Mouse (Mus musculus): ENCODE measurements at regions not wholly inside any gene's neighbourhood (a gene's known extent, or its start where the extent isn't known, plus 50 kb on each side); places are given as distances from the start of the nearest gene placed in this dataset.
"Not testable (repeated sequence)": the region's sequence is repeated elsewhere in the genome, so short reads cannot be mapped to it uniquely, and the experiment has no call there.

- H3K27ac ChIP-seq; H3K4me1 ChIP-seq; H3K9me3 ChIP-seq; H3K27me3 ChIP-seq; H3K4me3 ChIP-seq; H3K4me2 ChIP-seq (replicated peaks); H3K9ac ChIP-seq; ATAC-seq (ENCODE audit: low FRiP score, low read depth); H3K36me3 ChIP-seq: not testable (repeated sequence)
- 63% methylated on average over 2 of the region's 3 CpGs for WGBS
These were observed 231.1 kb upstream of the Olfr1507 start for GRCm38 (mm10) chr14:52726680-52727079.

GRCm38 (mm10) chr14:52724988-52725387, 229.4 kb upstream of the Olfr1507 start:
- ATAC-seq (ENCODE audit: low FRiP score, low read depth); H3K4me3 ChIP-seq; H3K4me2 ChIP-seq (replicated peaks); H3K9ac ChIP-seq; H3K36me3 ChIP-seq; H3K27ac ChIP-seq; H3K9me3 ChIP-seq; H3K4me1 ChIP-seq; H3K27me3 ChIP-seq: not testable (repeated sequence)
- WGBS, result 81% methylated on average over 1 of the region's 1 CpGs

GRCm38 (mm10) chr14:52720640-52721039, 225.1 kb upstream of the Olfr1507 start:
- 90% methylated on average over 9 of the region's 9 CpGs for WGBS
- no peaks in the 10 kb centered on the region for H3K4me1 ChIP-seq
- no peak overlapping the region for H3K9ac ChIP-seq
- no peak overlapping the region for H3K4me2 ChIP-seq (replicated peaks)
- ATAC-seq (ENCODE audit: low FRiP score, low read depth), result no peak
- H3K4me3 ChIP-seq, result no peak overlapping the region
- no peak overlapping the region for H3K27ac ChIP-seq
- H3K36me3 ChIP-seq, result no peaks in the 10 kb centered on the region
- H3K27me3 ChIP-seq, result no peaks in the 10 kb centered on the region
- 0 out of 2 replicates have a peak, but pooled peaks cover 5% of the 10 kb centered on the region for H3K9me3 ChIP-seq

GRCm38 (mm10) chr14:52700851-52701250, 205.3 kb upstream of the Olfr1507 start:
- not testable (repeated sequence) for H3K9me3 ChIP-seq; H3K4me3 ChIP-seq; H3K9ac ChIP-seq; H3K27ac ChIP-seq; H3K4me2 ChIP-seq (replicated peaks); H3K4me1 ChIP-seq; H3K27me3 ChIP-seq; H3K36me3 ChIP-seq; ATAC-seq (ENCODE audit: low FRiP score, low read depth)
- 100% methylated on average over 1 of the region's 1 CpGs for WGBS

GRCm38 (mm10) chr14:52683636-52684035, 188.1 kb upstream of the Olfr1507 start:
- not testable (repeated sequence) for H3K4me2 ChIP-seq (replicated peaks); H3K27ac ChIP-seq; H3K9me3 ChIP-seq; ATAC-seq (ENCODE audit: low FRiP score, low read depth); H3K36me3 ChIP-seq; H3K27me3 ChIP-seq; H3K4me1 ChIP-seq; H3K4me3 ChIP-seq; H3K9ac ChIP-seq
- WGBS, result no CpG with 5 or more reads among the region's 1 CpGs

GRCm38 (mm10) chr14:52654355-52654754, 158.8 kb upstream of the Olfr1507 start:
- 60% methylated on average over 6 of the region's 6 CpGs for WGBS
- no peak overlapping the region for H3K4me2 ChIP-seq (replicated peaks)
- ATAC-seq (ENCODE audit: low FRiP score, low read depth), result no peak

GRCm38 (mm10) chr14:52638179-52638578, 142.6 kb upstream of the Olfr1507 start:
- 73% methylated on average over 2 of the region's 2 CpGs for WGBS
- Histone ChIP-seq H3K4me2 (replicated peaks) (no peak overlapping the region), H3K4me3 (no peak overlapping the region), H3K27ac (no peak overlapping the region), H3K36me3 (no peaks in the 10 kb centered on the region), H3K27me3 (no peaks in the 10 kb centered on the region), H3K9me3 (peaks cover 8% of the 10 kb centered on the region; the same call in 1 of the 2 replicates), H3K9ac (no peak overlapping the region), H3K4me1 (no peaks in the 10 kb centered on the region)
- no peak for ATAC-seq (ENCODE audit: low FRiP score, low read depth)

More at GRCm38 (mm10) chr14:52654355-52654754, 158.8 kb upstream of the Olfr1507 start:
- no peaks in the 10 kb centered on the region for H3K4me1 ChIP-seq
- H3K9me3 ChIP-seq, result peaks cover 11% of the 10 kb centered on the region
- H3K4me3 ChIP-seq, result no peak overlapping the region
- H3K36me3 ChIP-seq, result no peaks in the 10 kb centered on the region
- no peaks in the 10 kb centered on the region for H3K27me3 ChIP-seq
- H3K27ac ChIP-seq, result no peak overlapping the region
- H3K9ac ChIP-seq, result no peak overlapping the region

- ATAC-seq (ENCODE audit: low FRiP score, low read depth), result no peak
- WGBS, result 36% methylated on average over 4 of the region's 4 CpGs
These were observed 126.6 kb upstream of the Olfr1507 start for GRCm38 (mm10) chr14:52622184-52622583.

GRCm38 (mm10) chr14:52580319-52580718, 84.8 kb upstream of the Olfr1507 start:
- Histone ChIP-seq H3K9me3 (0 out of 2 replicates have a peak, but pooled peaks cover 2% of the 10 kb centered on the region), H3K9ac (no peak overlapping the region), H3K27me3 (no peaks in the 10 kb centered on the region), H3K4me1 (no peaks in the 10 kb centered on the region), H3K36me3 (no peaks in the 10 kb centered on the region), H3K27ac (no peak overlapping the region), H3K4me2 (replicated peaks) (no peak overlapping the region), H3K4me3 (no peak overlapping the region)
- 41% methylated on average over 3 of the region's 3 CpGs for WGBS
- no peak for ATAC-seq (ENCODE audit: low FRiP score, low read depth)

More at GRCm38 (mm10) chr14:52622184-52622583, 126.6 kb upstream of the Olfr1507 start:
- Histone ChIP-seq H3K4me2 (replicated peaks) (no peak overlapping the region), H3K4me3 (no peak overlapping the region), H3K9me3 (no peaks in the 10 kb centered on the region), H3K27me3 (no peaks in the 10 kb centered on the region), H3K27ac (no peak overlapping the region), H3K4me1 (no peaks in the 10 kb centered on the region), H3K36me3 (no peaks in the 10 kb centered on the region), H3K9ac (no peak overlapping the region)

GRCm38 (mm10) chr14:52566920-52567319, 71.4 kb upstream of the Olfr1507 start:
- H3K4me3 ChIP-seq, result no peak overlapping the region
- no peaks in the 10 kb centered on the region for H3K36me3 ChIP-seq
- no peaks in the 10 kb centered on the region for H3K9me3 ChIP-seq
- H3K4me1 ChIP-seq, result no peaks in the 10 kb centered on the region
- 81% methylated on average over 5 of the region's 5 CpGs for WGBS
- H3K4me2 ChIP-seq (replicated peaks), result no peak overlapping the region
- H3K27ac ChIP-seq, result no peak overlapping the region
- no peak for ATAC-seq (ENCODE audit: low FRiP score, low read depth)
- no peaks in the 10 kb centered on the region for H3K27me3 ChIP-seq
- no peak overlapping the region for H3K9ac ChIP-seq

GRCm38 (mm10) chr14:52565606-52566005, 70.1 kb upstream of the Olfr1507 start:
- H3K4me1 ChIP-seq, result no peaks in the 10 kb centered on the region

GRCm38 (mm10) chr14:52556340-52556739, 60.8 kb upstream of the Olfr1507 start:
- 93% methylated on average over 13 of the region's 13 CpGs for WGBS
- H3K4me3 ChIP-seq; H3K27me3 ChIP-seq; H3K9me3 ChIP-seq; H3K36me3 ChIP-seq; H3K4me1 ChIP-seq; H3K9ac ChIP-seq; H3K4me2 ChIP-seq (replicated peaks); ATAC-seq (ENCODE audit: low FRiP score, low read depth); H3K27ac ChIP-seq: not testable (repeated sequence)

More at GRCm38 (mm10) chr14:52565606-52566005, 70.1 kb upstream of the Olfr1507 start:
- Histone ChIP-seq H3K9me3 (no peaks in the 10 kb centered on the region), H3K27me3 (no peaks in the 10 kb centered on the region), H3K9ac (no peak overlapping the region), H3K36me3 (no peaks in the 10 kb centered on the region), H3K4me2 (replicated peaks) (no peak overlapping the region), H3K4me3 (no peak overlapping the region), H3K27ac (no peak overlapping the region)
- WGBS, result 53% methylated on average over 4 of the region's 4 CpGs
- ATAC-seq (ENCODE audit: low FRiP score, low read depth), result no peak

- no peaks in the 10 kb centered on the region for H3K4me1 ChIP-seq
- H3K4me3 ChIP-seq, result no peak overlapping the region
- H3K36me3 ChIP-seq, result no peaks in the 10 kb centered on the region
- no peak overlapping the region for H3K27ac ChIP-seq
- no peaks in the 10 kb centered on the region for H3K9me3 ChIP-seq
- no peak overlapping the region for H3K4me2 ChIP-seq (replicated peaks)
- no peak overlapping the region for H3K9ac ChIP-seq
- H3K27me3 ChIP-seq, result no peaks in the 10 kb centered on the region
- ATAC-seq (ENCODE audit: low FRiP score, low read depth), result no peak
These were observed 57.9 kb upstream of the Olfr1507 start for GRCm38 (mm10) chr14:52553399-52553798.

All from limb, embryonic 13.5 days (tissue).